Mouse (Mus musculus) layer of hippocampus, adult 8-10 months (tissue): Measurements from ENCODE around the gene Defb36. TPM values are rescaled to one million over a fixed set of nuclear protein-coding genes. Genes with fewer than 3 reads are reported as not detected.

ENCODE experiments used
- total RNA-seq, 4 experiments: library from RNA; stranded (reverse); gene quantifications; 2 replicates each; pipeline ENCODE4 v1.2.4; 2022

The Defb36 gene
- total RNA-seq, 4 experiments from 2014 or later = not detected

Other genes starting within 250 kb of the Defb36 start
- 100 to 1,000 TPM in 2 of 4 experiments, 10 to 100 TPM in 2; 90.3 to 104 (median 96.4) TPM for gene Nrsn2, start 227.7 kb upstream of the Defb36 start, total RNA-seq
- gene Sox12, start 206.3 kb upstream of the Defb36 start, total RNA-seq = 10 to 100 TPM; 13.7 to 17.3 (median 16.5) TPM
- 10 to 100 TPM in 2 of 4 experiments, 1 to 10 TPM in 2; 9.1 to 10.4 (median 9.9) TPM for gene Zcchc3, start 189.3 kb upstream of the Defb36 start, total RNA-seq
- 1 to 10 TPM; 2.5 to 3.9 (median 3.0) TPM for gene 6820408C15Rik, start 188.7 kb upstream of the Defb36 start, total RNA-seq
- gene Defb23, start 139.7 kb upstream of the Defb36 start, total RNA-seq = not detected
- under 1 TPM in 1 of 4 experiments, not detected in 3; 0.73 TPM for gene Defb20, start 127.3 kb upstream of the Defb36 start, total RNA-seq
- not detected for gene Defb22, start 114.2 kb upstream of the Defb36 start, total RNA-seq
- gene Defb26, start 92.6 kb upstream of the Defb36 start, total RNA-seq = not detected
- not detected for gene Defb28, start 86.1 kb upstream of the Defb36 start, total RNA-seq
- gene Defb29, start 64.2 kb upstream of the Defb36 start, total RNA-seq = not detected
- gene Gm17416, start 35.0 kb upstream of the Defb36 start, total RNA-seq = not detected
- not detected for gene Defb21, start 31.6 kb upstream of the Defb36 start, total RNA-seq
- gene Defb19, start 24.0 kb upstream of the Defb36 start, total RNA-seq = not detected
- gene Defb45, start 4.9 kb upstream of the Defb36 start, total RNA-seq = not detected
- not detected for gene Defb25, start 18.7 kb downstream of the Defb36 start, total RNA-seq
- 1 to 10 TPM in 1 of 4 experiments, under 1 TPM in 3; 0.61 to 1.1 (median 0.72) TPM for gene Rem1, start 22.6 kb downstream of the Defb36 start, total RNA-seq
- gene H13, start 65.1 kb downstream of the Defb36 start, total RNA-seq = 10 to 100 TPM; 69.8 to 81.5 (median 78.5) TPM
- 10 to 100 TPM; 17.7 to 21.8 (median 19.0) TPM for gene Mcts2, start 82.7 kb downstream of the Defb36 start, total RNA-seq
- 10 to 100 TPM; 18.1 to 24.9 (median 22.5) TPM for gene Id1, start 131.9 kb downstream of the Defb36 start, total RNA-seq
- gene Cox4i2, start 149.8 kb downstream of the Defb36 start, total RNA-seq = 1 to 10 TPM in 3 of 4 experiments, under 1 TPM in 1; 0.92 to 2.4 (median 2.2) TPM
- 100 to 1,000 TPM; 124 to 140 (median 132) TPM for gene Bcl2l1, start 227.4 kb downstream of the Defb36 start, total RNA-seq
- gene Tpx2, start 243.6 kb downstream of the Defb36 start, total RNA-seq = 1 to 10 TPM; 1.2 to 2.3 (median 1.7) TPM